Mouse (Mus musculus): Measurements from ENCODE around the gene Dtwd1. TPM values are rescaled to one million over a fixed set of nuclear protein-coding genes. Genes with fewer than 3 reads are reported as not detected.

Dtwd1 gene
- 1.9 and 3.5 TPM in 2 replicates for polyA plus RNA-seq (2012; rRNA removed; ENCODE audit: low replicate concordance)

DNA sequence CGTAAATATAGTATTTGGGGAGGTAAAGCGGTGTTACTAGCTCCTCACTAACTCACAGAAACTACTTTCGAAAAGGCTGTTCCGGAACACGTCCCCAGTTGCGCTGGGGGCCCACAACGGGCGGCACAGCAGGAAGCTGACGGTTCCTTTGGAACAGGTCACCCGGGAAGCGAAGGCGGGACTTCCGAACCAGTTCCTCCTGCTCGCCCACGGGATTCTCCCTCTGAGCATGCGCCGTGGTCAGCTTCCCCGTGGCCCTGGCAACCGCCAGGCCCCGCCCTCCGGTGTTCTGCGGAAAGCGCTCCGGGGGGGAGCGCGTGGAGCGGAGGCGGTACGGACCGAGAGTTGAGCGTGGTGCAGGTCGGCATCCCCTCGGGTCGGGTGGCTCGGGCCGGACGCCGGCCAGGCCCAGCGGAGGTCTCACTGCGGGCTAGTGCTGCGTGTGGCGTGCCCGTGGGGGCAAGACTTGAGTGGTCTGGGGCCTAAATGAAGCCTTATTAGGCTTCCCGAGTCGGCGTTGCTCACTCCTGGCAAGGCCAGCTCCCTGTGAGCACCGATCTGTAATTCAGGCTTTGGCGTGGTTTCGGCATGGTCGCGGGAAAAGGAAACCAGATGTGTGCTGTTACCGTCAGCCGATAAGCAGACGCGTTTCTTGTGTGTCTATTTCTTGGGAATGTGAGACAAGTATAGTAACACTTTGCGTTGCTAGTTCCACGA is at the start of gene Dtwd1, which contains the start of gene Fam227b:
Gene Dtwd1 (plus strand): TSS at position 287 of the 717 bp plus-strand sequence.
Gene Fam227b (minus strand): TSS at position 150 of the 717 bp plus-strand sequence.

DNA sequence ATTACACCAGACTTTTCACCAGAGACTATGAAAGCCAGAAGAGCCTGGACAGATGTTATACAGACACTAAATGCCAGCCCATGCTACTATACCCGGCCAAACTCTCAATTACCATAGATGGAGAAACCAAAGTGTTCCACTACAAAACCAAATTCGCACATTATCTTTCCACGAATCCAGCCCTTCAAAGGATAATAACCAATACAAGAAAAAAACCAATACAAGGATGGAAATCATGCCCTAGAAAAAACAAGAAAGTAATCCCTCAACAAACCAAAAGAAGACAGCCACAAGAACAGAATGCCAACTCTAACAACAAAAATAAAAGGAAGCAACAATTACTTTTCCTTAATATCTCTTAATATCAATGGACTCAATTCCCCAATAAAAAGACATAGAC is 62.9 kb downstream of the Dtwd1 start, which contains the start of gene Gm17555:
Gene Gm17555 (plus strand): TSS at position 301 of the 400 bp plus-strand sequence.

Other genes with a start within 250 kb of the Dtwd1 start
- 1.4 and 5.2 TPM in 2 replicates for gene Fgf7, start 117.5 kb upstream of the Dtwd1 start, polyA plus RNA-seq (2012; rRNA removed; ENCODE audit: low replicate concordance)
- gene Fam227b, start 137 bp upstream of the Dtwd1 start, polyA plus RNA-seq (2012; rRNA removed; ENCODE audit: low replicate concordance): not detected in 2 replicates
- not detected in 2 replicates for gene Gm17555, start 63.0 kb downstream of the Dtwd1 start, polyA plus RNA-seq (2012; rRNA removed; ENCODE audit: low replicate concordance)

Data from mammary gland, adult 2 months (tissue).